Mouse (Mus musculus) kidney, adult 11 months (tissue): ENCODE measurements around the gene Hist1h2bf.
A peak's percentile ranks its signal among the peaks of the same experiment; 100 is the strongest.
"Not testable (repeated sequence)": the region's sequence is repeated elsewhere in the genome, so short reads cannot be mapped to it uniquely, and the experiment has no call there.

Experiments used
- DNase-seq: peaks from one replicate; pipeline ENCODE4 v3.0.0; 2022

Hist1h2bf gene

DNA sequence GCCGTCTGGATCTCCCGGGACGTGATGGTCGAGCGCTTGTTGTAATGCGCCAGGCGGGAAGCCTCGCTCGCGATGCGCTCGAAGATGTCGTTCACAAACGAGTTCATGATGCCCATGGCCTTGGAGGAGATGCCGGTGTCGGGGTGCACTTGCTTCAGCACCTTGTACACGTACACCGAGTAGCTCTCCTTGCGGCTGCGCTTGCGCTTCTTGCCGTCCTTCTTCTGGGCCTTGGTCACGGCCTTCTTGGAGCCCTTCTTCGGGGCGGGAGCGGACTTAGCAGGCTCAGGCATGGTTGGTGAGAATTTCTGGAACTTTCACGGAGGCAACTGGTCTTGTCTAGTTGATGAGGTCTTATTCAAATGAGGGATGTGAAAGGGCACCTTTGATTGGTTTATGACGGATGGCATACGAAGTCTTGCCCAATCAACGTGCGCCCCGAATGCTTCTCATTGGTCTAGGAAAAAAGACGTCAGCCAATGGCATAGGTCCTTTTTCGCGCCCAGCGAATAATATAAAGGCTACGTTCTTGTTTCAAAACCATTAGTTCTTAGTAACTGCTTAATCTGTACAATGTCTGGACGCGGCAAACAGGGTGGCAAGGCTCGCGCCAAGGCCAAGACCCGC, at the start of gene Hist1h2bf, which contains the start of gene Hist1h2ad:
Gene Hist1h2bf, minus strand, starts transcription at position 299 of the 627 bp plus-strand sequence.
Gene Hist1h2ad, plus strand, starts transcription at position 484 of the 627 bp plus-strand sequence.
- peak; percentile 79 for DNase-seq

DNA sequence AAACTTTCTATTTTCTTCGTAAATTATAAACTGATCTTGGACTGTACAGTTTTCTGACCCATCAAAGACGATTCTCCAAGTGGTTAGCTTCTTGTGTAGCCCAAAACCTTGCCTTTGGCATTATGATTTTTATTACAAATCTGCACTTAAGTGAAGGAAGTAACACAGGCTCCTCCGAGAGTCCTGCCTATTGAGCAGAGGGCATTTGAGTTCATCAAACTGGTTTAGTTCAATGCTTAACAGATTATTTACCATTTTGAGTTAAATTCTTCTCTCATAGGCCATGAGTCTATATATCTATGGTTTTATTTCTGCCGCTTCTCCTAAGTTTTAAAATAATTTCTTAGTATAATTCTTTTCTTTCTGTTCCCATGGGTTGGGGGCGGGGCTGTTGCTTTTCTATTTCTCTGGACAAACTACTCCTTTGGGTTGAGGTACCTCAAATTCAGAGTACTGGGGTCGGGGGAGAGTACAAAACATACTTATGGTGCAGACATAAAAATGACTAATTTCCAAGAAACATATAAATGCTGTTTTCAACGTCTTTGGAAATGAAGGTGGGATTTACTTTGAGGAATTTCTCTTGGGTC, 49.0 kb upstream of the Hist1h2bf start:
- no peak for DNase-seq

DNA sequence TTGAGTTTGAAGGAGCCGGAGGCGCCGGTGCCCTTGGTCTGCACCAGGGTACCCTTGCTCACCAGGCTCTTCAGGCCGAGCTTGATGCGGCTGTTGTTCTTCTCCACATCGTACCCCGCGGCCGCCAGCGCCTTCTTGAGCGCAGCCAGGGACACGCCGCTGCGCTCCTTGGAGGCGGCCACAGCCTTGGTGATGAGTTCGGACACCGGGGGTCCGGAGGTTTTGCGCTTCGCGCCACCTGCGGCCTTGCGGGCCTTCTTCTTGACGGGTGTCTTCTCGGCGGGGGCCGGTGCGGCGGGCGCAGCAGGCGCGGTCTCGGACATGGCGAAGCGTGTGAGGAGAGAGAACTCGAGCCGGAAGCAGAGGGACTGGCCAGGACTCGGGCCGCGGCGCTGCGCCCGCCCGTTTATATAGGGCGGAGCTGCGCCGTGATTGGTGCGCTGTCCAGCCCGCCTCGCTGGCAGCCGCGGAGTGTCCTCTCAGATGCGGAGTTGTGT, 48.2 kb upstream of the Hist1h2bf start, which contains the start of gene Hist1h1e:
Gene Hist1h1e, minus strand, starts transcription at position 384 of the 497 bp plus-strand sequence.
- DNase-seq, result peak; percentile 87

DNA sequence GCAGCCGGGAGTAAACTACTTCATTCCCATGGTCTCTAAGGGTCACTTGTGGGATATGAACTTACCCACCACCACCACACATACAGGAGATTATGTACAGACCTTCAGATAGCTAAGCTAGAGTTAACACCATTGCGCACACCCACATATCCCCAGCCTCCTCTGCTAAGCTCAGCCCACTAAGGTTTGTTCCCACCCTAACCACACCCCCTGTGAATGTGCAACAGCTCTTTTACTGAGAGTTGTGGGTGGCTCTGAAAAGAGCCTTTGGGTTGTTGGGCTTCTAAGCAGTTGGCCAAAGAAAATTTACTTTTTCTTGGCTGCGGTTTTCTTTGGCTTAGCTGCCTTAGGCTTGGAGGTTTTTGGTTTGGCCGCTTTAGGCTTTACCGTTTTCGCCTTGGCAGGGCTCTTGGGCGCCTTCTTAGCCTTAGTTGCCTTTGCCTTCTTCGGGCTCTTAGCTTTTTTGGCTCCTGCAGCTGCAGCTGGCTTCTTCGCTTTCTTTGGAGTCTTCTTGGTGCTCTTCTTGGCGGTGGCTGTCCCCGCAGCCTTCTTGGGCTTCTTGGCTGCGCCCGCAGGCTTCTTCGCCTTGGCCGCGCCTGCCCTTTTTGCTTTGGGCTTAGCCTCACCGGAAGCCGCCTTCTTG, 47.7 kb upstream of the Hist1h2bf start:
- peak; percentile 74 for DNase-seq

DNA sequence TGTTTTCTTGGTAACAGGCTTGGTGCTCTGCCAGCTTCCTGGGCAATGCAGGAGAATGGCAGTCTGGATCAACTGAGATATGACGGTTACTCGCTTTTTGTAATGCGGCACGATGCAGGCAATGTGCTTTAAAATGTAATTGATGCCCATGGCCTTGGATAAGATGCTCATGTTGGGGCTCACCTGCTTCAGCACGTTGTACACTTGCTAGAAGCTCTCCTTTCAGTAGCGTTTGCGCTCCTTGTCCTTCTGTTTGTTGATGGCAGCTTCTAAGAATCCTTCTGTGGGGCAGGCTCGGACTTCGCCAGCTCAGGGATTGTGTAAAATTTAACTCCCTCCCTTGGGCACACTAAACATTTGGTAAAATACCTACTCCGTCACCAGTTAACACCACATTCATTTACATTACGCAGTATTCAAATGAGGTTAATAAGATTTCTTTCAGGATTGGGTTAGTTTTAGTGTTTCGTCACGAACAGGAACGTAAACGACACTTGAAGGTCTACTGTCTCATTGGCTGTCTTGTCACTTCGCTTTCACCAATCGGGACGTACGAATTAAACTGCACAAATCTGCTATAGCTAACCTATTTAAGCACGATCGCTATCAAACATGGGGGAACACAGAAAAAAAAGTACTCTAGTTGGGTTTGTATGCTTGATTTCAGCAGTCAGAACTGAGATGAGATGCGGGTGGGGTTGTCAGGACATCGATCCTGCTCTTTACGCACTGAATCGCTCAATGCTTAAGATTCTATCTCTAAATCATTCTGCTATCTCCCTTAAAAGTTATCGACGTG, 46.9 kb upstream of the Hist1h2bf start, which contains the start of gene Hist1h2be:
Gene Hist1h2be, minus strand, starts transcription at position 392 of the 799 bp plus-strand sequence.
- peak; percentile 78 for DNase-seq

DNA sequence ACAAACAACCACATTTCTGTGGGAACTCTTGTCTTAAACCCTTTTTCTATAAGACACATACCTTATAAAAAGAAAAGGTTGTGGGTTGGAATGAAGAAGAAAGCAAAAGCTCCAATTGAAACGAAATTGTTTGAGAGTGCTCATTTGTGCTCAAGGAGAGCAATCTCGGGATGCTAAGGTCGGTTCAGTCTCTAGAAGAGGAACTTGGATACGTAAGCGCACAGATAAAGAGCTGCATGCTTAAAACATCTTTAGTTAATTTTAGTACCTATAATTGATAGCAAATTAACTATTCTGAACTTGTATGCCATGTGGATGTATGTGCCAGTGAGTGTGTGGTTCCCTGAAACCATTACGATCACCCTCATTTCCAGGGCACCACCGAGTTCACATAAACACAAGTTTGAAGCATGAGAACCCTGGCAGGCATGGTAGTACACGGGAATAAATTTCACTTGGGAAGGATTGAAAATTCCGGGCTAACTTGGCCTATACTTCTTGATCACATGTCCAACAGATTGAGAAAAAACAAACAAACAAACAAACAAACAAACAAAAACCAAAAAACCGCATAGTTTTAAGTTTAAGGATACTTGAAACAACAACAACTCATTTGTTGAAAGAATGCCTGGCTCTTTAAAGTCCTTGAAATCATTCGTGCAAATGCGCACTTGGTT, 46.2 kb upstream of the Hist1h2bf start:
- no peak for DNase-seq

DNA sequence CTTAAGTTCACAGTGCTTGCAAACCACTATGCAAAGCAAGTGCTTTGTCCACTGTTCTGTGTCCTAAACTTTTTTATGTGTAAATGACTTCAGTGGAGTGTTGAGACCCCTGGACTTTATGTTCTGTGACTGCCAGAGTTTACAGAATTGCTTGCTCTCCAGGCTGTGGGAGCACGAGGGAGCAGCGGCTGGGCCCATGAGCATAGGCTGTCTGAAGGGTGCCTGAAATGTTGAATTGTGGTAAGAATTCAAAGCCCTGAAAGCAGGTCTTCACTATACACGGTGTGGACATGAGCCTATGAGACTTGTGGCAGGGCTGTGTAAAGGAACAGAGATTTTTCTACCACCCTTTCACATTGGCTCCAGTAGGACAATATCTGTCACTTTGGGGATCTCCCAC, 37.6 kb upstream of the Hist1h2bf start:
- no peak for DNase-seq

DNA sequence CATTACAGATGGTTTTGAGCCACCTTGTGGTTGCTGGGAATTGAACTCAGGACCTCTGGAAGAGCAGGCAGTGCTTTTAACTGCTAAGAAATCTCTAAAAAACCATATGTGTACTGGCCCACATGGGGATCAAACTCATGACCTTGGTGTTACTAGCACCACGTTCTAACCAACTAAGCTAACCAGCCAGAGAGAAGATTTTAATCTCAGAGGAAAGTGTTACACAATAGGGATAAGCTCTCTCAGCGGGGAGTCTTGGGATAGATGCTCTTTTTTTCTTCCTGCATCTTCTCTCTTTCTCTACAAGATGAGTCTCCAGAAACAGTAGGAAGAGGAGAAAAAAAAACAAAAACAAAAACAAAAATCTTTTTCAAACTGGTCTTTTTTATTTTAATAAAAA, 36.4 kb upstream of the Hist1h2bf start:
- no peak for DNase-seq

DNA sequence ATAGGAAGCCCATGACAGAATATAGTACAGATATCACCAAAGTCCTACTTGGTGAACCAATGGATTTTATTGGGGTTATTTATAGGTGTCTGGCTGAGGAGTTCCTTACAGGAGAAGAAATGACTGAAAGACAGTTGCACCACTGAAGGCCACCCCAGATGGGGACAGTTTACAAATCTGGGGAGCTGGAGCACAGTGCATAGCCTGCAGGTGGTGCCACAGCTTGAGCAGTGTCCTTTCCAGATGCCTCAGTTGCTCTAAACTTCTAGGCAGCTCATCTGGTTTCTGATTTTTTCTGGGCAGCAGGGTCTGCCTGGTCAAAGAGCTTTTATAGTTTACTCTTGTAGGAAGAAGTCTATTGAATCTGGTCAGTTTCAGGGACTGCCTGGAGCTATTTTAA, 35.8 kb upstream of the Hist1h2bf start:
- DNase-seq, result no peak

DNA sequence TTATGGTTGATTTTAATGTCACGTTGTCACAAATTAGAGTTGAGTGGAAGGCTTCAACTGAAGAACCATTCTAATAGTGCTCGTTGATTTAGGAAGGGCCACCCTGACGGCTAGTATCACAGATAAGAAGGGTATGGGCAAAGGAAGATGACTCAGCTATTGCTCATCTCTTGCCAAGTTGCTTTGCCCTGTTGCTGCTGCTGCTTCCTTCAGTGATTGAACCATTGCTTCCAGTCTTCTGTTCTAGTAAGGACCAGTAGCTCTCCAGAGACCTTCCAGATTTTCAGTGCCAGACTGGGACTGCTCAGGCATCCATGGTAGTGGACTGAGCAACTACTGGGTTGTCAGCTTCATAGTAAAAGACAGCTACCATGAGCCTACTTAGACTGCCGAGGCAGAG, 35.2 kb upstream of the Hist1h2bf start:
- no peak for DNase-seq

DNA sequence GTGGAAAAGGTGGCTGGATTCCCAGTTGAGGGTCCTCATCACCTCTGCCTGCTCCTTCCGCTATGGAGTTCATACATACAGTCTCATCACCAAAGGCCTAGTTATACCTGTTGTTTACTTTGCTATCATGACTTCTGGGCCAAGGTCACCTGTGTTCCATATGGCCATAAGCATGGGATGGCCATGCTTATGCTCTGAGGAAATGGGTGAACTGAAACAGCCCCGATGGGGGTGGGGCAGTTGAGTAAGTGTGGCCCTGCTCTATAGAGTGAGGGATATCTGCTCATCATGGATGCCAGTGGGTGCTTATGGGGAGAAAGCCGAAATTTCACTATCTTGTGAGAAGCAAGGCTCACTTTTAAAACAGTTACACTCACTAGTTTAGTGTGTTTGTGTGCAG, 31.1 kb upstream of the Hist1h2bf start:
- no peak for DNase-seq

DNA sequence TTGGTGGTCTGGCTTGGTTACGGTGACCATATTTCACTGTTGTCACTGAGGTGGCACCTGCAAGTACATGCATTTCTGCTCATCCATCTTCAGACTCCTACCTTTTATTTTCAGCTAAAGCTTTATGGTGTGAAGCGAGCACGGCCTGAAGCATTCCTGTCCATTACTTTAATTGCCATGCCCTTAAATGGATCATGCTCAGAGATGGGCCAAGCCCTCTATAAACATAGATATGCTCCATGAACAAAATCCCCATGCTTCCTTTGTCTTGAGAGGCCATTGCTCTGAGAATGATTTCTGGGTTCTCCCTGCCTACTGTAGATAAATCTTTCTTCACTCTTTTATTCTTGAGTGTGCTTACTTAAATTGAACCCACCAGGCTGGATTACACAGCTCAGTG, 30.5 kb upstream of the Hist1h2bf start:
- DNase-seq, result no peak

DNA sequence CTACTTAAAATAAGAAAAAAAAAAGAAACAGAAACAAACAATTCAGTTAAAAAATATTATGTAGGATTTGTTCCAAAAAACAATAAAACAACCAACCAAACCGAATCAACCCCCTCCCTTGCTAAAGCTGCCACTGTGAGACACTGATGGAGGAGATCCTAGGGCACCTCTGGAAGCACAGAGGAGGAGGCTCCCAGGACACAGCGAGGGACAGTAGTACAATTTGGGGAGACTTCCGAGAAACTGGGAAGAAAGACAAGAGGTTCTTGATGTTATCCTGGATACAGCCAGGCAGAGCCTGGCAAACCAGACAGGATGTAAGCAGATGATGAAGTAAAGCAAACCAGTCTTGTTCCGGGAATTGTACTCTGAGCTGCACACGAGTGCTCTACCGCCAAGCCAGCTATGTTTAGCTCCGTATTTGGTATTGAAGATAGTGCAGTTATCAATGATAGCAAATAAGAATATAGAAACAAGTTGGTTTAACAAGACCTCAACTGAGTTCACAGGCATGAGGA, 29.2 kb upstream of the Hist1h2bf start:
- DNase-seq, result no peak

DNA sequence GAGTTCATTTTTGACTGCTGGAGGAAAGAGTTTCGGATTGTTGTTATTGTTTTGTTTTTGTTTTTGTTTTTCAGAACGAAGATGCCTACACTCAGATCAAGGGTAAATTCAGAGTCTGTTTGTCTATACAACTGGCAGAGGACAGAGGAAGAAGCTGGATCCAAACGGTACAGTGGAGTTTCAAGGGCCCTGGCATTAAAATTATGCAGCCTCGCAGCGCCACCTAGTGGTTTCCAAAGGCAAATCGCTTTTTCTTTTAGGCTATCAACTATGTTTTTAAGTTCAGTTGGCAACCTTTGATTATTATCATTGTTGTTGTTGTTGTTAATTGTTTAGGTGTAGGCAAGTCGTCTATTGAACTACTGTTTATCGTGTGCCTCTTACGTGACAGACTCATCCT, 24.0 kb upstream of the Hist1h2bf start:
- DNase-seq, result peak; percentile 36

DNA sequence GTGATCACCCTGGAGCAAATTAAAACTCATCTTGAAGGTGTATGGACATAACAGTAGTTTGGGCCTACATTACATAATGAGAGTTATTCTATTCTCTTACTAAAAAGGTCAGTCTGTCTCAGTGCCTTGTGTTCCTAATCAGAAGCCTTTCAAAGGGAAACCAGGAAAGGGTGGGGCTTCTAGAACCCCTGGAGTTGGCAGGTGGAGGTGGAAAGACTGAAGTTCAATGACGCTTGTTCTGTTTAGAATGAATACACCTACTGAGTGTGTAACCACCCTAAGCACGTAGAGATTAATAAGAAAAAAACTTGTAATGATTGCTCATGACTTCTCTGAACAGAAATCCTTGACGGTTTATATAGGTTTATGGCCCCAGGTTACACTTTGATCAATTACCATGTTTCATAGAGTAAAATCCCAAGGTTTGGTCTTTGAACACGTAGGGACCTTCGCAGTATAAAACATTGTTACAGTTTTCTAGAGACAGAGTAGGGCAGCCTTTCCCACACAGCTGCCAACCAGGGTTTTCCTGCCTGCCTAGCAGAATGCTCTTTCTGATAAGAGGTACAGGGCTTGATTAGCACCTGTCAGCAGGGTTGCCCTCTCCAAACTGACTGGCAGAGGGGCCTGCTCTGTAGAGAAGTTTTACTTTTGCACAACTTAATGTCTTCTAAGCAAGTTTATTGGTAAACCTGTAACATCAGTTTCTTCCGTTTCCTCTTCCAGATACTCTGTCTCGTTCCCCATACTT, 21.8 kb upstream of the Hist1h2bf start:
- no peak for DNase-seq

DNA sequence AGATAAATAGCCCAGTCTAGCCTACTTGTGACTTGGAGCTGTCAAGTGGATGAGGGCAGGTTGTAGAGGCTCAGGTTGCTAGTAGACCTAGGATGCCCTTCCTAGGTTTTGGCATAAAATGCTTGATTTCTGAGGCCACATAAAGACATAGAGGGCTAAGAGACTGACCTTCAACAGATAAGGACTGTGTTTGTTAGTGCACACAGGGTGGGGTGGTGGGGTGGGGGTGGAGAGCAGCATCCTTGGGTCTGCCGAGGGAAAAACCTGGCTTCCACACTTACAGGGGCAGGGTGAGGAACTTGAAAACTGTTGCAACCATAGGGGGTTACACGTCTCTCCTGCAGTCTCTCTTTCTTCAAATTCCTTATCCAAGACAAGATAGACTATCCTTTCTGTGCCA, 21.2 kb upstream of the Hist1h2bf start:
- DNase-seq, result no peak

DNA sequence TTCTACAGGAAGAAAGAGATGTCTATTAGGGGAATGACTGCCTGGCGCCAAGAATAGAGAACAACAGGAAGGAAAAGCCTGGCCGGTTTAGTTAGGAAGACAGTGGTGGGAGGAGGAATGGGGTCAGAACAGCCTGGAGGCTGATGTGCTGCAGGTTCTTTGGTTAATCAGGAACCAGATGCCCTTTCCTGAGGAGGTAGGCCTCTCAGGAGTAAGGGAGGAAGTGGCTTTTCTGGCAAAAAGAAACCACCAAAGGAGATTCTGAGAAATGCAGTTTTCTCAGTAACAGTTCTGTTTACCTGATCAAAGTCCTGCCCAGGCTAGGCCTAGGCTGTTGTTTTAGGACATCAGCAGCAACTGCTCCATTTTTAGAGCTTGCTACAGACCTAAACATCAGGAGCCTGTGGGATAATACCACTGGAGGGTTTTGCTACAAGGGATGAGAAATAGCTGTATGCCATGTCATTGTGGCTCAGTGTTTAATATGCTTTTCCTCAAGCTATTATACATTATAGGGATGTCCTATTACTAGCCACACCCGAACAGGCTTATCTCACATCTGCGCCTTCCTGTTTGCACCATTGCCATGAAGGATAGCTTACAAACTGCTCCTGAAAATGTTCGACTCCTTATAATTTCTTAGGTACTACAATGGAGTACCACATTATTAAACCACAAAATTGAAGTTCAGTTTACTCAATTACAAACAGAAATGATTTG, 19.2 kb upstream of the Hist1h2bf start:
- DNase-seq, result no peak

DNA sequence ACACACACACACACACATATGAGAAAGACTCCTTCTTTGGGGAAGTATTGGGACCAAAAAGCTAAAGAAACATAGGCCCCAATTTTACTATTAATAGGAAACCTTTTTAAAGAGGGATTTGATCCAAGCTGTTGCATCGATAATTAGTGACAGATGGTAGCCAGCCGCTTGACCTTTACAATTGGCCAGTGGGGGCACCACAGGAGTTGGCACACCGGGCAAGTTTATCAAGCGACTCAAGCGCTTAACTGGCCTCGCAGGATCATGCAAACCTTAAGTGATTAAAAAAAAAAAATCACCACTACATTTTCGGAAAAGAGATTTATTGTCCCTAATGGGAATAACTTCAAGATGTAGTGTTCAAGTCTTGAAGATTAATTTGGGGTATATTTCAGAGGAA, 18.6 kb upstream of the Hist1h2bf start:
- DNase-seq, result no peak

DNA sequence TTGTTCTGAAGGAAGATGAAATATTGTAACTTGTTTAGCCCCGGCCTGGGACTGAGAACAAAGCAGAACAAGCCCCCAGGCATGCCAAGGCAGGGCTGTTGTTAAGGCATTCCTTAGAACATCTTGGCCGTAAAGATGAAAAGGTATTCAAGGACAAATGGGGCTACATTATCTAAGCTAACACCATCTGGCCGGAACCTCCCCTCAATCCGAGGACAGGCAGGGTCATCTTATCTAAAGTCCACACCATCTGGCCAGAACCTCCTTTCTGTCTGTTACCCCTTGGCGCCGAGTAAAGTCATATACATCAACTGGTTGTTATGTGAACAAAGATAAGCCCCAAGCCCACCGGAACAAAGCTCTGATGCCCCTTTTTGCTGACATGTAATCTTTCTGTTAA, 17.9 kb upstream of the Hist1h2bf start:
- not testable (repeated sequence) for DNase-seq

DNA sequence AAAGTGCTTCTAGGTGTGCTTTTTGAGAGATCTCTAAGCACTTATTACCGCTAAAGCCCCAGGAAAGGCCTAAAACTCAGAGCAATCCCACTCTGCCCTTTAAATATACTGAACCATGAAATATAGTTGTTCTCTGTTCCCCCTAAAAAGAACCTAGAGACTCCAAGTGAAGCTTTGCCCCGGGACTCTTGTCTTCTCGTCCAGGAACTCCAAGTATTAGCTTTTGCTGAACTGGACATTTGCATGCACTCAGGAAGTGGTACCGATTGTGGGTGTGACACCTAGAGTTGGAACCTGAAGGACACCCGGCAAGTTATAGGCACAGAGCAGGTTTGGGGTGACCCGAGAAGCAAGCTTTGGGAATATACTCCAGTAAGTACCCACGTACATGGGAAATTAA, 17.2 kb upstream of the Hist1h2bf start:
- DNase-seq, result no peak

DNA sequence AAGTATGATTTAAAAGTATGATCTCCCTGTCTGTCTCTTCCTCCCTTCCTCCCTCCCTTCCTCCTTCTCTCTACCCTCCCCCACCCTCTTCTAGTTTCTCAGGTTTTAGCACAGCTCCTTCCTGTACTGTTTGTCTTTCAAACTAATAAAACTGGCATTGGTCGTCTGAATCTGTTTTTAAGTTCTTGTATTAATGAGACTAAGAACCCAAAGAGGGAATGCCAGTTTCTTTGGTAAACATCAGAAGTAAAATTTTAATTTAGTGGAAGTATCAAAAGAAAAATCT, 12.9 kb upstream of the Hist1h2bf start:
- no peak for DNase-seq
